In the genomic region with DNA sequence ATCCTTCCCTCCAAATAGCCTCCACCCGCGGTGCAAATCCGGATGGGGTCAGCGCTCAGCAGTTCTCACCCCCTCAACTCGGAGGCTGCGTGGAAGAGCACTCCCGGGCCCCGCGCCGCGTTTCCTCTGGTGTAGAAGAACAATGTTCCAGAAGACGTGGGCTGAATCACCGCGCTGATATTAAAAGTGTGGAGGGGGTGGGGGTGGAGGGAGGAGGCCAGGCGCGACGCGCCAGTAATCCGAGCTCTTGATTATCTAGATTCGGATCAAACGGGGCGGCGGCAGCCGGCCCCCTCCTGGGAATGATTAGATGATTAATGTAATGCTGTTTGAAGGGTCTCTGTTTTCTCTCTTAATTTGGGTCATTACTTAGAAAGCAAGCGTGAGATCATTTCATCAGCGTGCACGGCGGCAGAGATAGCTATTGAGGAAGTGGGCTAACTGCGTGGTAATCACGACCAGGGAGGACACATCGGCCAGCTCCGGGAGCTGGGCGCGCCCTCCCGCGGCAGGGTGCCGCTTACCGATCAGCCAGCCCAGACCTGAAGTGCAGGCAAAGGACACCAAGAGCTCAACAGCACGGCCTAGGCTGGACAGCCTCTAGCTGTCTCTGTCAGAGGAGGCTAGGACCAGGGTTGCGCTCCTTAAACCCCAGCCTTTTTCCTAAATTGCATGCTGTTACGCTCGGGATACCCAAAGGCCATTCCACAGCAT, we compare ENCODE assay signal across 10 mouse cellular contexts. TPM values are rescaled to one million over a fixed set of nuclear protein-coding genes. Genes with fewer than 3 reads are reported as not detected.
A peak's percentile ranks its signal among the peaks of the same experiment; 100 is the strongest.
DNase-seq lines count a peak whose midpoint lies in the region; ATAC-seq lines count a peak whose summit lies in the region.
"Had no signal": no experiment of that assay in that cellular context is flagged by ENCODE, and none has a peak within 500 bp of the region (broad histone marks: within the 10 kb centered on the region; RNA-seq: fewer than 3 reads in every experiment).

No protein-coding gene starts in this region.

- H3K9ac ChIP-seq in lung, embryonic 16.5 days (ENCODE audit: low read length) = no peak overlapping the region
- no peak overlapping the region for H3K9ac ChIP-seq in intestine, embryonic 14.5 days (ENCODE audit: low read length)
- H3K9ac ChIP-seq in neural tube, embryonic 15.5 days (replicated peaks) = no peak overlapping the region

- 0 out of 2 replicates have a peak overlapping the region, but pooled peaks have one; percentile 8 for H3K4me2 ChIP-seq in lung, embryonic 16.5 days (ENCODE audit: low read depth, low read length)
- H3K4me2 ChIP-seq in intestine, embryonic 14.5 days (ENCODE audit: low read length) = peak overlapping the region; percentile 22; the same call in 1 of the 2 replicates
- 0 out of 2 replicates have a peak overlapping the region, but pooled peaks have one; percentile 9 for H3K4me2 ChIP-seq in neural tube, embryonic 15.5 days

- no peaks in the 10 kb centered on the region for H3K9me3 ChIP-seq in lung, embryonic 16.5 days (ENCODE audit: control insufficient read depth, low read length)
- H3K9me3 ChIP-seq in intestine, embryonic 14.5 days (ENCODE audit: control insufficient read depth, low read length) = no peaks in the 10 kb centered on the region
- no peaks in the 10 kb centered on the region for H3K9me3 ChIP-seq in neural tube, embryonic 15.5 days (replicated peaks)

- ATAC-seq in lung, embryonic 16.5 days (ENCODE audit: low read depth) = 0 out of 2 replicates have a peak, but pooled peaks have one; percentile 44
- ATAC-seq in intestine, embryonic 14.5 days (replicated peaks; ENCODE audit: low FRiP score, low TSS enrichment, low read depth) = 0 out of 2 replicates have a peak, but pooled peaks have one; percentile 33
- ATAC-seq in neural tube, embryonic 15.5 days (ENCODE audit: low FRiP score) = no peak

- WGBS in lung, embryonic 16.5 days = under 1% methylated on average over 42 of the region's 42 CpGs
- under 1% methylated on average over 42 of the region's 42 CpGs for WGBS in intestine, embryonic 14.5 days
- under 1% methylated on average over 42 of the region's 42 CpGs for WGBS in neural tube, embryonic 15.5 days

- DNase-seq in adrenal gland, adult 2 months = peak; percentile 54
- no peak for DNase-seq in adrenal gland, adult 8-10 months
- DNase-seq in lung, postnatal 14 days = no peak
- peak; percentile 62 for DNase-seq in intestine, embryonic 14.5 days (ENCODE audit: low spot score)
- DNase-seq in thymus, postnatal 0 days (ENCODE audit: low spot score) = no peak
- DNase-seq in adipocyte (ENCODE audit: low spot score) = no peak

- peak overlapping the region; percentile 22; the same call in 1 of the 2 replicates for H3K4me3 ChIP-seq in lung, embryonic 16.5 days (ENCODE audit: low read length)
- H3K4me3 ChIP-seq in intestine, embryonic 14.5 days (ENCODE audit: low read depth, low read length) = peak overlapping the region; percentile 13; the same call in 1 of the 2 replicates
- no peak overlapping the region for H3K4me3 ChIP-seq in neural tube, embryonic 15.5 days (replicated peaks)
- H3K4me3 ChIP-seq: erythroblast, embryonic 14.5 days had no signal

- H3K27ac ChIP-seq in lung, embryonic 16.5 days (ENCODE audit: low read length) = no peak overlapping the region
- no peak overlapping the region for H3K27ac ChIP-seq in intestine, embryonic 14.5 days (ENCODE audit: low read depth)
- H3K27ac ChIP-seq in neural tube, embryonic 15.5 days (replicated peaks) = no peak overlapping the region

- no peaks in the 10 kb centered on the region for H3K36me3 ChIP-seq in lung, embryonic 16.5 days (ENCODE audit: control insufficient read depth, insufficient read depth, low read length)
- no peaks in the 10 kb centered on the region for H3K36me3 ChIP-seq in intestine, embryonic 14.5 days (ENCODE audit: control insufficient read depth, insufficient read depth, low read length)
- no peaks in the 10 kb centered on the region for H3K36me3 ChIP-seq in neural tube, embryonic 15.5 days

- H3K4me1 ChIP-seq in lung, embryonic 16.5 days (replicated peaks; ENCODE audit: control insufficient read depth, insufficient read depth, low read length) = no peaks in the 10 kb centered on the region; the same call in 1 of the 2 replicates
- H3K4me1 ChIP-seq in intestine, embryonic 14.5 days (replicated peaks; ENCODE audit: control insufficient read depth, insufficient read depth, low read length) = peaks cover 4% of the 10 kb centered on the region; the same call in 1 of the 2 replicates
- H3K4me1 ChIP-seq in neural tube, embryonic 15.5 days = peaks cover 31% of the 10 kb centered on the region

- peaks cover 92% of the 10 kb centered on the region for H3K27me3 ChIP-seq in lung, embryonic 16.5 days (ENCODE audit: control insufficient read depth, insufficient read depth, low read depth, low read length)
- peaks cover 99% of the 10 kb centered on the region for H3K27me3 ChIP-seq in intestine, embryonic 14.5 days (replicated peaks; ENCODE audit: control insufficient read depth, insufficient read depth, low read length)
- peaks cover 91% of the 10 kb centered on the region for H3K27me3 ChIP-seq in neural tube, embryonic 15.5 days (replicated peaks)

RNA-seq across cellular contexts. Expression of gene Fezf2, which starts 6.8 kb away (rescaled TPM):
- total RNA-seq in adrenal gland, adult 2 months (2021) = not detected
- not detected in 2 replicates for polyA plus RNA-seq in adrenal gland, adult 2 months (2012; rRNA removed)
- total RNA-seq in adrenal gland, adult 8-10 months (2022) = not detected
- 0.09 TPM in 1 of 2 replicates, not detected in the other for polyA plus RNA-seq in lung, embryonic 16.5 days (2015; fragmentation: Nextera tagmentation; extraction: Ambion mirVana)
- polyA plus RNA-seq in intestine, embryonic 14.5 days (2014; fragmentation: Nextera tagmentation; extraction: Ambion mirVana) = not detected in 2 replicates
- polyA plus RNA-seq in neural tube, embryonic 15.5 days (2015; fragmentation: Nextera tagmentation; extraction: Ambion mirVana) = 1.0 TPM in 1 of 2 replicates, not detected in the other
- 5.4 and 6.7 TPM in 2 replicates for polyA plus RNA-seq in thymus, postnatal 0 days (2015; fragmentation: Nextera tagmentation; extraction: Ambion mirVana)
- polyA plus RNA-seq: erythroblast, embryonic 14.5 days; neural tube, embryonic 14.5 days had no signal

RNA-seq across cellular contexts. Expression of gene 3830406C13Rik, which starts 57.3 kb away (rescaled TPM):
- 10 to 100 TPM; 39.6 to 47.0 TPM for total RNA-seq in adrenal gland, adult 2 months (2021)
- 2.1 and 2.2 TPM in 2 replicates for polyA plus RNA-seq in adrenal gland, adult 2 months (2012; rRNA removed)
- 10 to 100 TPM; 40.2 to 50.1 (median 41.7) TPM for total RNA-seq in adrenal gland, adult 8-10 months (2022)
- polyA plus RNA-seq in lung, embryonic 16.5 days (2015; fragmentation: Nextera tagmentation; extraction: Ambion mirVana) = 50.8 and 54.7 TPM in 2 replicates
- 40.7 and 46.7 TPM in 2 replicates for polyA plus RNA-seq in intestine, embryonic 14.5 days (2014; fragmentation: Nextera tagmentation; extraction: Ambion mirVana)
- 36.9 and 37.7 TPM in 2 replicates for polyA plus RNA-seq in neural tube, embryonic 15.5 days (2015; fragmentation: Nextera tagmentation; extraction: Ambion mirVana)
- 66.1 and 71.4 TPM in 2 replicates for polyA plus RNA-seq in thymus, postnatal 0 days (2015; fragmentation: Nextera tagmentation; extraction: Ambion mirVana)

RNA-seq across cellular contexts. Expression of gene Gm49355, which starts 57.5 kb away (rescaled TPM):
- total RNA-seq in adrenal gland, adult 2 months (2021) = under 1 TPM; 0.17 to 0.29 TPM
- not detected in 2 replicates for polyA plus RNA-seq in adrenal gland, adult 2 months (2012; rRNA removed)
- total RNA-seq in adrenal gland, adult 8-10 months (2022) = under 1 TPM; 0.09 to 0.40 (median 0.19) TPM
- 0.15 TPM in 1 of 2 replicates, not detected in the other for polyA plus RNA-seq in lung, embryonic 16.5 days (2015; fragmentation: Nextera tagmentation; extraction: Ambion mirVana)
- polyA plus RNA-seq in intestine, embryonic 14.5 days (2014; fragmentation: Nextera tagmentation; extraction: Ambion mirVana) = 0.07 TPM in 1 of 2 replicates, not detected in the other
- polyA plus RNA-seq in neural tube, embryonic 15.5 days (2015; fragmentation: Nextera tagmentation; extraction: Ambion mirVana) = 0.08 TPM in 1 of 2 replicates, not detected in the other
- 0.20 and 0.26 TPM in 2 replicates for polyA plus RNA-seq in thymus, postnatal 0 days (2015; fragmentation: Nextera tagmentation; extraction: Ambion mirVana)
- polyA plus RNA-seq: erythroblast, embryonic 14.5 days had no signal

Comparison
In these comparisons a context has a peak if more than half of its experiments do, and no peak if none do; other contexts are left out.
1. DNase-seq: peak in adrenal gland, adult 2 months (single experiment) and intestine, embryonic 14.5 days (single experiment); none in adrenal gland, adult 8-10 months (single experiment), lung, postnatal 14 days (single experiment), thymus, postnatal 0 days (single experiment) and adipocyte (single experiment).
2. RNA of gene 3830406C13Rik, which starts 57.3 kb away (polyA plus RNA-seq): 66.1 to 71.4 TPM in thymus, postnatal 0 days, 50.8 to 54.7 TPM in lung, embryonic 16.5 days, 40.7 to 46.7 TPM in intestine, embryonic 14.5 days and 36.9 to 37.7 TPM in neural tube, embryonic 15.5 days; 2.1 to 2.2 TPM in adrenal gland, adult 2 months; every median in the first group is over 10 times any median in the second.
3. Peak in every context shown above with its lines, with median percentiles within 50 percentile points of each other: H3K4me2 ChIP-seq.